Mouse (Mus musculus) 416B (cell line): ENCODE measurements around the gene Zfp523.

Source experiments
- DNase-seq: peaks from one replicate; pipeline ENCODE4 v3.0.0; 2011; ENCODE audit warnings: low read depth

The Zfp523 gene

DNA sequence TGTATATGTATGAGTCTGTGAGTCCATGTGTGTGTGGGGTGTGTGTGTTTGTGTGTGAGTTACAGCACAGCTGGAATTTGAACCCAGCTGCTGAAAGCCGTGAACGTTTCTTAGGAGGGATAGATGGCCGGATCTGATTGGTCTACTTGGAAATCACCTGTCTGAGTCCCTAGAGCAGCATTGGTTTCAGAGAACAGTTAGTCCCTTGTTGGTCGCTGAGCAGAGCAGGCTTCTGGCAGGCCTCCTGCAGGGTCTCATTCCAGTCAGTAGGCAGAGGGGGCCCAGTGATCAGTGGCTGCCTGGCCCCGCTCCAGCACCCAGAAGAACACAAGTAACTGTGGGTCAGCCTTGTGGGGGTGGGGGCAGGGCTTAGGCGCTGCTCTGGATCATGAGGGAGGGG lies 67.8 kb downstream of the Zfp523 start:
- no peak for DNase-seq

DNA sequence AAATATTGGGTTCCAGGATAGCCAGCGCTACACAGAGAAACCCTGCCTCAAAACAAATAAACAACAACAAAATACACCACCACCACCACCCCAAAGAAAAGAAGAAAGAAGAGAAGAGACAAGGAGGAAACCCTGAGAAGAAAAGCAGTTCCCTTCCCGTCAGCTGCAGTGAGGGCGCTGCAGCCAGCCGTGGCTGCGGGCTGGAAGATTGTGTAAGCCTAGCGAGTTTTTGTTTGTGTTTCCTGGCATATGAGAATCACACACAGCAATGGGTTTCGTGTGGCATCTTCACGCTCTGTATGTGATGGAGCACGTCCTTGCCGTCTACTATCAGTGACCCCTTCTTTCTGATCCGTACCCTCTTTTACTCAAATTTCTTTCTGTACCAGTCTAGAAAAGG lies 69.7 kb downstream of the Zfp523 start:
- peak; percentile 56 for DNase-seq

DNA sequence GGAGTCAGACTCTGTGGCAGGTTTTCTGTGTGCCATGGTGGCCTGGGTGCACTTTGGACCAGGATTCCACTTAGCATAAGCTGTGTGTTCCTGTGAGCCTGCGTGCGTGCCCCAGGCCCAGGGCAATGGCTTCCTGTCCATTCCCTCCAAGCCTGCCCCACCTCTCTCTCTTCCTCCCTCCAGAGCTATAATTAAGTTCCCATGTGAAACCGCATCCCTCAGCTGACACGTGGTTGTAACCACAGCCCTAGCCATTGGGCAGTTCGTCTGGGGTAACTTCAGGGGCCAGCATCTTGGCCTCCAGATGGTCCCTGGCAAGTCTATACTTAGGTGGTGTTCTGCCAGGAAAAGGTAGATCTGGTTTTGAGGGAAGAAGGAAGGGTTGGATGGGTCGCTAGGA lies 70.7 kb downstream of the Zfp523 start:
- DNase-seq, result peak; percentile 96

DNA sequence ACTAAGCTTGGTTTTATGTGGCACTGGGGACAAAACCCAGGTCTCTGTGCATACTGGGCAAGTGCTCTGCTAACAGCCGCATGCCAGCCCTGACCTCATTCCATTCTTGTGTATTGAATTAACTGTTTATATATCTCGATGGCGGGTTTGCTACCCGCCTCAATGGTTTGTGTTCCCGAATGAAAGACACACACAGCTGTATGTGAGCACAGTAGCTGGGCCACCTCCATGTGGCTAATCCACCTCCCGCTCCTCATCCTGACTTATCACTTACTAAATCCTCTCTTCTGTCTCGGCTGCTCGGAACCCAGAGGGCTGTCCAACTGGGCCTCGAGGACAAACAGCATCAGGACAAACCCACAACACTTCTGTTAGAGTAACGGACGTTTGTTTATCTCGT lies 72.1 kb downstream of the Zfp523 start:
- DNase-seq, result no peak

DNA sequence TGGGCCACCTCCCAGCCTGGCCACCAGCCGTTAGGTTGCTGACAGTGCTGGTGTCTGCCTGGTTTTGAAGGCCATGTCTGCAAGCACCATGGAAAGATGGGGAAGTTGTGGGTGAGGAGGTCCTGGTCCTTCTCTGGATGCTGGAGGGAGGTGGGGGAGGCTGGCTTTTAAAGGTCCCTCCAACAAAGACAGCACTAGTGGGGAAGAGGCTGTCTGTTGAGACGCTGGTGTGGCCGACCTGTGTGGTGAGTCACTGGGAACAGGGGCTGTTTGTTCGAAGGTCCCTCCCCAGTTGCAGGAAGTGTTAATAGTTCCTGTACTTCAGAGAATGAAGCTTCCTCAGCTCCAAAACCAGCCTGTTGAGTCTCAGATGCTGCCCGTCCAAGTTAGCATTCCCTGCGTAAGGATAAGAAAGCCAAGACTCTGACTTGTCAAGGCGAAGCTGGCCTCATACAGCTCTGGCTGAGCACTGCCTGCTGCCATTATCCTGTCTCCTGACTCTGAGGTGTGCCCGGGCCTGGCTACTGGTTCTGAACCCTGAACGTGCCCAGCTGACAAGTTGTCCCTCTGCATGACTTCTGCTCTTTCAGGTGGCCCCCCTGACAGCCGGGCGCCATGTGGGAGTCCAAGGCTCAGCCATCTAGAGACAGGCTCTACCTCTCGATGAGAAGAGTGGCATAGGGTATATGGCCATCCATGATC lies 74.8 kb downstream of the Zfp523 start:
- DNase-seq, result peak; percentile 62

DNA sequence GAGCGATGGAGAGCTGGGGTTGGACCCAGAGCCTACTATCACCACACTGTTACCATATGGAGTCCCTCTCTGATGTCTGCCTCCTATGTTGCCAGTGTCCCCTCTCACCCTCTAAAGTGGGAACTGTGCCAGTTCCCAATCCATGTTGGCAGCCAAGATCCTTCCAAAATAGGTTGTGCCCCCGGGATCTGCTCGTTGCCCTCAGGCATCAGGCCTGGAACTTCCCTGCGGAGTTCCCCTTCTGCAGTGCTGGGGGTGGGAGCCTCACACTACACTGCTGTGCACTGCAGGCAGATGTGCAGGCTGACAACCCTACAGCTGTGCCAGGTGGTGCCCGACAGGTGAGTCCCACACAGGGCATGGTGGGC lies 75.3 kb downstream of the Zfp523 start:
- DNase-seq, result no peak

DNA sequence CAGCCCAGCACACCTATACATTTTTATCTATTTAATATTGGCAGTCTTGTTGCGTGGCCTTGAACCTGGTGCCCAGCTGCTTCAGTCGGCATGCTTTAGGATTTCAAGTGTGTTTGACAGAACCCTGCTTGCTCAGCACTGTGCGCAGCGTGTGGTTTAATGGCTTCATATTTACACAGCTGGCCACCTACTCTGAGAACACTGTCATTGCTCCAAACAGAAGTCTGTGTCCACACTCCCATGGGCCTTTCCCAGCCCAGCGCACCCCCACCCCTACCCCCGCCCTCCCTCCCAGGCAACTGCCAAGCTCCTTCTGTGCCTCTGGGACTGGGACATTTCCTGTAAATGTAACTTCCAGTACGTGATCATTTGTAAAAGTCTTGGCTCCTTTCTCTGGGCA lies 76.3 kb downstream of the Zfp523 start:
- DNase-seq, result no peak

DNA sequence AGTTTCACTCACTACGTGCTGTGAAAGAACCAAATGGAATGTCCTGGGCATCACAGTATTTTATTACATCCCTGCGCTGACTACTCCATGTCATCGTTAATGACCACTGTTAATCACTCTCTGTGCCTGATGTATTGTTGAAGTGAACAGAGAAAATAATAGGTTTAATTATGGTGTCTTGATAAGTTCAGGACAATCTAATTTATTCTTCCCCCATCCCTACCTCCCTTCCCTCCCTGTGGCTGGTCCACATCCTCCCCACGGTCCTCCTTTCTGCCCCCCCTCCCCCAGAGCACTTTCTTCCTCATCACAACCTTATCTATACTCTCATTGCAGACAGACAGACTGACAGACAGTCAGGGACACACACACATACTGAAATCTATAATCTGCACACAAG lies 77.9 kb downstream of the Zfp523 start:
- no peak for DNase-seq
